In the genomic region with DNA sequence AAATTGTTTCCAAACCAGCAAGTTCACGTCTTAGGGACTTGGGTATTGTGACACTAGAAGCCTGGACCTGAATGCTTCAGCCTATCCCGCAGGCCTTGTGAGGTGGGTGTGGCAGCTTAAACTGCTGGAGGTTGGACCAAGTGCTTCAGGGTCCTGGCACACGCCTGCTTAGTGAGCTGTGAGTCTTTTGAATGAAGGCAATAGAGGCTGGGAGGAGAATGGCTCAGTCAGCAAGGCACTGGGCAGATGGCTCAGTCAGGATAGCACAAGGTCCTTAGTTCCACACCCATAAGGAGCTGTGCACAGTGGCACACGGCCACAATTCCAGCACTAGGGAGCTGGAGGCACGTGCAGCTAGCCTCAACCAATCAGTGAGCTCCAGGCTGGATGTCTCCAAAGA, we compare ENCODE assay signal across 28 mouse cellular contexts.
"Had no signal": no experiment of that assay in that cellular context is flagged by ENCODE, and none has a peak within 500 bp of the region (broad histone marks: within the 10 kb centered on the region; RNA-seq: fewer than 3 reads in every experiment).

No protein-coding gene starts in this region.

- DNase-seq: gastrocnemius, adult 2 months; gastrocnemius, postnatal 10 days; gastrocnemius, postnatal 25 days; heart, adult 18-20 months; heart, postnatal 10 days; heart, postnatal 4 days; kidney, adult 18-20 months; kidney, adult 8-10 months; kidney, postnatal 10 days; kidney, postnatal 25 days; kidney, postnatal 4 days; liver; liver, embryonic 13.5 days had no signal

- H3K36me3 ChIP-seq: heart, embryonic 10.5 days; heart, embryonic 12.5 days; hindbrain, embryonic 10.5 days; hindbrain, embryonic 12.5 days; intestine, embryonic 15.5 days; limb, embryonic 10.5 days; limb, embryonic 12.5 days; liver, embryonic 13.5 days; liver, embryonic 15.5 days had no signal

- H3K27ac ChIP-seq: gastrocnemius, adult 2 months; hindbrain, embryonic 10.5 days; hindbrain, embryonic 12.5 days; hindbrain, embryonic 14.5 days; intestine, embryonic 15.5 days; layer of hippocampus, adult 2 months; left cerebral cortex, adult 2 months; limb, embryonic 10.5 days; limb, embryonic 12.5 days; liver, embryonic 13.5 days; liver, embryonic 15.5 days had no signal

- H3K4me2 ChIP-seq: heart, embryonic 12.5 days; hindbrain, embryonic 12.5 days; hindbrain, embryonic 14.5 days; intestine, embryonic 15.5 days; limb, embryonic 12.5 days; liver, embryonic 11.5 days; liver, embryonic 13.5 days; liver, embryonic 15.5 days had no signal

- ATAC-seq: hindbrain, embryonic 16.5 days; inflammation-experienced regulatory T-cells, adult 6 months; intestine, embryonic 15.5 days; intestine, postnatal 0 days had no signal

- H3K27me3 ChIP-seq: hindbrain, embryonic 12.5 days; intestine, embryonic 15.5 days; liver, embryonic 13.5 days; liver, embryonic 15.5 days had no signal

- H3K4me3 ChIP-seq: gastrocnemius, adult 2 months; heart, embryonic 10.5 days; heart, embryonic 12.5 days; hindbrain, embryonic 10.5 days; hindbrain, embryonic 12.5 days; intestine, embryonic 15.5 days; layer of hippocampus, adult 2 months; left cerebral cortex, adult 2 months; limb, embryonic 10.5 days; limb, embryonic 12.5 days; liver, embryonic 13.5 days; liver, embryonic 15.5 days had no signal

- H3K4me1 ChIP-seq: liver, embryonic 15.5 days had no signal

- H3K9ac ChIP-seq: heart, embryonic 12.5 days; hindbrain, embryonic 12.5 days; hindbrain, embryonic 14.5 days; intestine, embryonic 15.5 days; limb, embryonic 12.5 days; liver, embryonic 13.5 days; liver, embryonic 15.5 days had no signal

- H3K9me3 ChIP-seq: heart, embryonic 10.5 days; heart, embryonic 12.5 days; hindbrain, embryonic 10.5 days; hindbrain, embryonic 12.5 days; intestine, embryonic 15.5 days; limb, embryonic 10.5 days; limb, embryonic 12.5 days; liver, embryonic 13.5 days; liver, embryonic 15.5 days had no signal
